Mouse (Mus musculus) small intestine, adult 2 months (tissue): ENCODE measurements around the gene Baz2b. TPM values are rescaled to one million over a fixed set of nuclear protein-coding genes. Genes with fewer than 3 reads are reported as not detected.
"Not testable (repeated sequence)": the region's sequence is repeated elsewhere in the genome, so short reads cannot be mapped to it uniquely, and the experiment has no call there.

Experiments used
- H3K27ac ChIP-seq: fragments of 200-500 bp; 2 replicates; pipeline ENCODE4 v1.5.1; 2012; ENCODE audit warnings: low read depth, low read length, control low read depth, inconsistent platforms; ENCODE audit not compliant: insufficient read depth
- H3K27me3 ChIP-seq: fragments of 200-500 bp; 2 replicates; pipeline ENCODE4 v1.6.1; 2012; ENCODE audit warnings: mild to moderate bottlenecking, moderate library complexity, low read length, inconsistent platforms; ENCODE audit not compliant: control insufficient read depth, insufficient read depth
- H3K36me3 ChIP-seq: fragments of 200-500 bp; 2 replicates; pipeline ENCODE4 v1.6.1; 2012; ENCODE audit warnings: mild to moderate bottlenecking, low read length, control low read depth, inconsistent platforms; ENCODE audit not compliant: control insufficient read depth, insufficient read depth
- H3K4me1 ChIP-seq: fragments of 200-500 bp; 2 replicates; pipeline ENCODE4 v1.6.1; 2012; ENCODE audit warnings: low read length, inconsistent platforms, mixed read lengths; ENCODE audit not compliant: control insufficient read depth, insufficient read depth, insufficient read length
- H3K4me3 ChIP-seq: fragments of 200-500 bp; 2 replicates; pipeline ENCODE4 v1.5.1; 2012; ENCODE audit warnings: low read depth, mild to moderate bottlenecking, control low read depth, inconsistent platforms, low read length, moderate library complexity
- CTCF ChIP-seq: fragments of 200-500 bp; IDR thresholded peaks from 2 replicates; pipeline ENCODE4 v1.5.1; 2012; ENCODE audit warnings: low read depth, mild to moderate bottlenecking, control low read depth, inconsistent platforms, low read length, moderate library complexity, mixed read lengths; ENCODE audit not compliant: insufficient replicate concordance, insufficient read length; ENCODE audit errors: extremely low read depth
- POLR2A ChIP-seq: fragments of 200-500 bp; IDR thresholded peaks from 2 replicates; pipeline ENCODE4 v1.6.1; 2012; ENCODE audit warnings: low read depth, mild to moderate bottlenecking, control low read depth, inconsistent platforms, low read length, moderate library complexity
- WGBS: fragments of 180-500 bp; shearing (Covaris S2); methylation state at CpG from one replicate; pipeline ENCODE4 v1.1.7; 2018; 5-methylcytosine and 5-hydroxymethylcytosine counted together
- polyA plus RNA-seq: library from polyadenylated mRNA; depleted of rRNA; stranded (reverse); fragments of >200 nt; gene quantifications from 2 replicates; pipeline ENCODE4 v1.2.3, GENCODE M21; 2012

Baz2b gene
- polyA plus RNA-seq, 1 experiment = 9.9 TPM

GRCm38 (mm10) chr2:59877335-59877734 is 332.3 kb downstream of the Baz2b start:
- TF ChIP-seq CTCF (no peak), POLR2A (no peak)
- no peaks in the 10 kb centered on the region for H3K27me3 ChIP-seq
- H3K4me1 ChIP-seq = no peaks in the 10 kb centered on the region; the same call in 1 of the 2 replicates
- H3K4me3 ChIP-seq = no peak overlapping the region
- peaks cover 11% of the 10 kb centered on the region; the same call in 1 of the 2 replicates for H3K36me3 ChIP-seq
- H3K27ac ChIP-seq = no peak overlapping the region
- 85% methylated on average over 4 of the region's 4 CpGs for WGBS

GRCm38 (mm10) chr2:59876482-59876881 is 333.2 kb downstream of the Baz2b start:
- 92% methylated on average over 15 of the region's 15 CpGs for WGBS
- H3K27ac ChIP-seq = no peak overlapping the region
- H3K36me3 ChIP-seq = peaks cover 13% of the 10 kb centered on the region; the same call in 1 of the 2 replicates
- TF ChIP-seq CTCF (no peak), POLR2A (no peak)
- no peak overlapping the region for H3K4me3 ChIP-seq
- no peaks in the 10 kb centered on the region for H3K27me3 ChIP-seq
- H3K4me1 ChIP-seq = no peaks in the 10 kb centered on the region; the same call in 1 of the 2 replicates

GRCm38 (mm10) chr2:59870526-59870925 is 339.1 kb downstream of the Baz2b start:
- H3K4me1 ChIP-seq = no peaks in the 10 kb centered on the region
- TF ChIP-seq POLR2A (no peak), CTCF (no peak)
- no peak overlapping the region for H3K27ac ChIP-seq
- no peak overlapping the region for H3K4me3 ChIP-seq
- WGBS = 83% methylated on average over 6 of the region's 6 CpGs
- H3K36me3 ChIP-seq = peaks cover 13% of the 10 kb centered on the region; the same call in 1 of the 2 replicates
- no peaks in the 10 kb centered on the region for H3K27me3 ChIP-seq

GRCm38 (mm10) chr2:59862618-59863017 is 347.0 kb downstream of the Baz2b start:
- TF ChIP-seq POLR2A = no peak
- no peak for TF ChIP-seq CTCF
- WGBS = 89% methylated on average over 6 of the region's 6 CpGs

GRCm38 (mm10) chr2:59854363-59854762 is 355.3 kb downstream of the Baz2b start:
- Histone ChIP-seq H3K27ac (no peak overlapping the region), H3K4me3 (no peak overlapping the region), H3K36me3 (no peaks in the 10 kb centered on the region), H3K27me3 (no peaks in the 10 kb centered on the region), H3K4me1 (peaks cover 3% of the 10 kb centered on the region; the same call in 1 of the 2 replicates)
- WGBS = 90% methylated on average over 9 of the region's 9 CpGs
- no peak for TF ChIP-seq POLR2A
- no peak for TF ChIP-seq CTCF

More at GRCm38 (mm10) chr2:59862618-59863017, 347.0 kb downstream of the Baz2b start:
- H3K4me3 ChIP-seq = no peak overlapping the region
- H3K36me3 ChIP-seq = peaks cover 3% of the 10 kb centered on the region
- H3K27ac ChIP-seq = no peak overlapping the region
- no peaks in the 10 kb centered on the region for H3K4me1 ChIP-seq
- no peaks in the 10 kb centered on the region for H3K27me3 ChIP-seq

GRCm38 (mm10) chr2:59853543-59853942 is 356.1 kb downstream of the Baz2b start:
- TF ChIP-seq CTCF = no peak
- TF ChIP-seq POLR2A = no peak
- Histone ChIP-seq H3K36me3 (no peaks in the 10 kb centered on the region), H3K27ac (no peak overlapping the region), H3K4me1 (peaks cover 3% of the 10 kb centered on the region; the same call in 1 of the 2 replicates), H3K4me3 (no peak overlapping the region), H3K27me3 (no peaks in the 10 kb centered on the region)
- 93% methylated on average over 10 of the region's 10 CpGs for WGBS

- TF ChIP-seq CTCF = no peak
- TF ChIP-seq POLR2A = no peak
- 94% methylated on average over 11 of the region's 11 CpGs for WGBS
Measured at GRCm38 (mm10) chr2:59852916-59853315, 356.7 kb downstream of the Baz2b start.

GRCm38 (mm10) chr2:59851885-59852284 is 357.8 kb downstream of the Baz2b start:
- H3K27me3 ChIP-seq, H3K36me3 ChIP-seq, H3K4me1 ChIP-seq, H3K27ac ChIP-seq, H3K4me3 ChIP-seq: not testable (repeated sequence)
- WGBS = 83% methylated on average over 5 of the region's 5 CpGs

More at GRCm38 (mm10) chr2:59852916-59853315, 356.7 kb downstream of the Baz2b start:
- no peaks in the 10 kb centered on the region for H3K36me3 ChIP-seq
- H3K4me3 ChIP-seq = no peak overlapping the region
- no peak overlapping the region for H3K27ac ChIP-seq
- H3K27me3 ChIP-seq = no peaks in the 10 kb centered on the region
- peaks cover 3% of the 10 kb centered on the region; the same call in 1 of the 2 replicates for H3K4me1 ChIP-seq
